Mouse (Mus musculus) small intestine, adult 2 months (tissue): ENCODE data around the gene Atp5g2.

Source experiments
- CTCF ChIP-seq: fragments of 200-500 bp; IDR thresholded peaks from 2 replicates; pipeline ENCODE4 v1.5.1; 2012; ENCODE audit warnings: low read depth, mild to moderate bottlenecking, control low read depth, inconsistent platforms, low read length, moderate library complexity, mixed read lengths; ENCODE audit not compliant: insufficient replicate concordance, insufficient read length; ENCODE audit errors: extremely low read depth
- POLR2A ChIP-seq: fragments of 200-500 bp; IDR thresholded peaks from 2 replicates; pipeline ENCODE4 v1.6.1; 2012; ENCODE audit warnings: low read depth, mild to moderate bottlenecking, control low read depth, inconsistent platforms, low read length, moderate library complexity

GRCm38 (mm10) chr15:102635817-102636216 lies 36.3 kb downstream of the Atp5g2 start:
- no peak for TF ChIP-seq CTCF
- TF ChIP-seq POLR2A = no peak
